Mouse (Mus musculus) embryo, embryonic 9.5 days (tissue): ENCODE measurements around the gene Klf4.

Experiments used
- DNase-seq: peaks from one replicate; pipeline ENCODE4 v3.0.0-alpha.2; 2017; ENCODE audit errors: extremely low spot score

The Klf4 gene

DNA sequence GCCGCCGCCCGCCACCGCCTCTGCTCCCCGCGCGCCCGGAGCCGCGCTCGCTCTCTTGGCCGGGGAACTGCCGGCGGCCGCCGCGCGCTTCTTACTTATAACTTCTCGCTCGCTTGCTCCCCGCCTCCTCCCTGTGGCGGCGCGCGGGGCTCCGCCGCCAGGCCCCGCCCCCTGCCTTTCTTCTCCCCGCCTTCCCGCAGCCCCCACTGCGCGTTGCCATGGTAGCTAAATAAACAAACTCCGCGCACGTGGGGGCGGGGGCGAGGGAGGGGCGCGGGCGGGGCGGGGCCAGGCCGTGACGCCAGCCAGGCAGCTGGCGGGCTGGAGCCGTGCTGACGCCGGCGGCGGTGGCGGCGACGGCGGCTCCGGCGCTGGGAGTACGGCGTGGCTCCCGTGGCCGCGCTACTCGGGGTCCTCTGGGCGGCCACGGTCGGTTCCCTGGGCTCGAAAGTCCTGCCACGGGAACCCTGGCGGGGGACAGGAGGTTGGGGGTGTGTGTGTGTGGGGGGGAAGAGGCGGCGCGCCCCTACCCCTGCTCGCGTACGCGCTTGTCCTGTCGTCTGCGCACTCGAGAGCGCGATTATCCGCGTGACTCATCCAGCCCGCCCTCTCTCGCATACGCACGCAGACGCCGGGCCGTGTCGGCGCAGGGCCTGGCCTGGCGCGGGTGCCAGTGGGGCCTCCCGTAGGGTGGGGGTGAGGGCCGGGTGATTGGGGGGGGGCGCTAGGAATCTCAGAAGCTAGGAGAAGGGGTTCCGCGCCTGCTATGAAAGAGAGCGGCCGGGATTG, at the start of gene Klf4:
Gene Klf4 (minus strand): TSS at position 60 of the 789 bp plus-strand sequence.
- DNase-seq = peak; percentile 97

DNA sequence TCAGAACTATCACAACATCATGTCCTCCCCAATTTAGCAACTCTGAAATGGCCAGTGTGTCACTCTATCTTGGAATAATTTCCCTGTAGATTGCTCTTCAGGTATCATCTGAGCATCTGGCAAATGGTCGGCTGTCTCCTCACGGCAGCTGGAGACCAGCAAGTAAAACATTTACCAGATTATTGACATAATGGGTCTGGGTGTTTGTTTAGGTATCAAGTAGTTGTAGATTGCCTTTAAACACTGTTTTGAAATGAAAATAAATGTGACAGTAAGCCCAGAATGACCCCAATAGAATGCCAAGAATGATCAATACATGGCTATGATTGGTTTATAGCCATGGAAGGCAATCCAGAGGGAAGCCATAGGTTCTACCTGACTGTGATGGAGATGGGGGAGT, 39.2 kb upstream of the Klf4 start:
- DNase-seq = no peak

DNA sequence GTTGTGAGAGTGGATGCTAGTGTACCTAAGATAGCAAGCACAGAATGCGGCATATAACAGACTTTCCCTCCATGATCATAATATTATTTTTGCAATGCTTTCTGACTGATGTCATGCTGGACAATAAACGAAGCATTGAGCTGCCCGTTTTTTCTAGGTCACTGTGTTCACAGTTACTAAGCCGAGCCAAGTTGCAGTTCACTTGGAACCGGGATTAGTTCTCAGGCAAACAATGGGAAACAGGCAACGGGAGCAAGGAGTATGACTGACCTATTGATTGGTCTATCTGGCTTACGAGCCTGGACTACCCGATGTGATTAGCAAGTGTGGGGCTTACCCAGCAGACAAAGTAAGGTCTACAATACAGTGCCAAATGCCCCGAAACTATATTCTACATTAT, 35.7 kb upstream of the Klf4 start:
- DNase-seq = no peak

DNA sequence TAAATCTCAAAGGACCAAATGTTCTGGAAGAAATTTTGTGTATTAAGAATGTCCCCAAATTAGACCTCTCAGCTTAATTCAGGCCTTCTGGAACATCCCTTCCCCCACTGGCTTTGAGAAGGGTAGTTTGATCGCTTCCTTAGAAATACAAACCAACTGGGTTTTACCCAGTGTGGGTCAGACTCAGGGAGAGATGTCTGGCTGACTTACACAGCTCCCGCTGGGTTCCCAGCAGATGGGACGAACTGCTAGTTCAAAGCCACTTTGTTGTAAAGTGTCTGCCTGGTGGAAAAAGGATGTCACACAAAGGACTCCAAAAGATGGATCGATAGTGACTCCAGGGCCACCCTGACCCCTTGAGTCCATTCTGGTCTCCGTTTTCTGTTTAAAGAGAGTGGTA, 35.3 kb upstream of the Klf4 start:
- DNase-seq = no peak

DNA sequence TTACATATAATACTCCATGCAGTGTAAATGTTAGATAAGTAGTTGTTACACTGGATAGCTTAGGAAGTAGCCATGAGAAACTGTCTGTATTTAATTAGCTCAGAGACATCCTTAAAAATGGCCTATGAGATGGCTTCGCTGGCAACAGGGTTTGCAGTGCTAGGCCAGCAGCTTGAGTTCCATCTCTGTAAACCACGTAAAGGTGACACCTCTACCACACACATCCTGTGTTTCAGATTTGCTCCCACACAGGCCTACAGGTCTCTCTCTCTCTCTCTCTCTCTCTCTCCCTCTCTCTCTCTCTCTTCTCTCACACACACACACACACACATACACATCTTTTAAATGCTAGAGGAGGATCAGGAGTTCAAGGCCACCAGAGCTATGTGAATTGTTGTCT, 32.1 kb upstream of the Klf4 start:
- no peak for DNase-seq

DNA sequence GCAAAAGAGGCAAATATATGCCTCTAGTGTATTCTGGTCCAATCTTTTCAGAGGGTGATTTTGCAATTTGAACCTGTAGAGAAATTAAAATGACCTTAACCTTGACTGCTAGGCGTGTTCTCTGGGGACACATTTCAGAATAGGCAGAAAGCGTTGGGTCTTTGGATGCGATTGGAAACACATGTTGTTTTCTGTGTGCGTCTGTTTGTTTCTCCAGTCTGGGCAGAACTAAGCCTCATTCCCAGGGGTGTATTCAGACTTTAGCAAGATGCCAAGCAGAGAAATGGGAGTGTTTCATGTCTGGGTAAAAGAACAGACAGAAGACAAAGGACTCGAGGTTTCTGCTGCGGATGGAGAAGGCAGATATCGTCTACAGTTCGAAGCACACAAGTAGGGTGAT, 30.8 kb upstream of the Klf4 start:
- DNase-seq = no peak

DNA sequence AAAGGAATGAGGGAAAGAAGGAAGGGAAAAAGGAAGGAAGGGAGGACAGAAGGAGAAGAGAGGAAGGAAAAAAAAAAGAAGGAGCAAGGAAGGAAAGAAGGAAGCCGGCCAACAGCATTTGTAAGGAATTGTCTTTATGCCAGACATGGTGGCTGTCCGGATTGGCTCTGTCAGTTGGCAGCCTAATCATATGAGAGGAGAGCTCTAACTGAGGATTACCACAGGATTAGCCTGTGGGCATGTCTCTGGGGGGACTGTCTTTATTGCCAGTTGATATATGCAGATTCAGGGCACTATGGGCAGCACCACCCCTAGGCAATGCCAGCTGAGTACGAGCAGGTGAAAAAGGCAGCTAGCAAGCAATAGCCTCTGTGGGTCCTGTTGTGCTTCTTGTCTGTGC, 29.8 kb upstream of the Klf4 start:
- no peak for DNase-seq

DNA sequence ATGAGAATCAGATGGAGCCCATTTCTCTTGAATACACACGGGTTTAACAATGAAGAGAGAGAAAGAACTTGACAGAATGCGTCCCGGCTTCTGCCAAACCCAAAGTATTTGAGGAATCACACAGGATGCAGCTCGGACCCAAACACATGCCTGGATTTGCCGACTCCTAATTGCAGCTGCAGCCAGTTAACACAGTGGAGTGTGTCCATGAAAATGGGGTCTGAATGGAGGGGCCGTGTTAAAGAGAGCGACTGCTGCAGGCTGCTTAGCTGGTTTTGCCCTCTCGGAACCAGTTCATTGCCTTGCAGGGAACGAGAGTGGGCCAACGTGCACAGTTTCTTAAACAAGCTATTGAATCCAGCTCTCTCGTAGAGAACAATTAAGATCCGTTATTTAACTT, 14.6 kb upstream of the Klf4 start:
- no peak for DNase-seq

DNA sequence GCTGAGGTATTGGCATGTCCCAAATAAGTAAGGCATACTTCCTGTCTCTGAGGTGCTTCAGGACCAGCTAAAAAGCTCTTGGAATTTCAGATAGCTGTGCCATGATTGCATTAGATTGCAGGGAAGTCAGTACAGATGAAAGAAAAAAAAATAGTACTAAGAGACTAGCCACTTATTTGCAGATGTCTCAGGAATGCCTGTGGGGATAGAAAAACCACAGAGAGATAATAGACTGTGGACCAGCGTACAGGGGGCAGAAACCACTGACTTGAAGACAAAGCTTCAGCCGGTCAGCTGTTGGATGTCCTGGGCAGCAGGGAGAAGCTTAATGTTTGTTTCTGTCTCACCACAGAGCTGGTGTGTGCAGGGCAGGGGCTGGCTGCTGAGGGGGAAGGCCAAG, 10.5 kb upstream of the Klf4 start:
- DNase-seq = no peak

DNA sequence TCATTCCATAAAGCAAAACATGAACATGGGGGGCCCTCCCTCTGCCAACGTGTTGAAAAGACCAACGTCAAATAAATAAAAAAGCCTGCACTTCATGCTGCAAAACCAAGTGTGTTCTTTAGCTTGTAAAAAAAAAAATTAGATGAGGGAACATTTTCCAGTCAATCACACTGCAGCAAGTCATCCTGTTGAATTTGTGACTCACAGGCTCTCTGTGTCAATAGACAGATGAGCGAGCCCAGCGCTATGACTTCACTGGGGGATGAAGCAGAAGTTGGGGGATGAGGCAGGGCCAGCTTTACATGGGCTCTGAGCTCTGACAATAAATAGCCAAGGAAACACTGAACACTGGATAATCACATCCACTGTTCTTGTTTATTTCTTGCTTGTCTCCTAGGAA, 9.4 kb upstream of the Klf4 start:
- DNase-seq = no peak

DNA sequence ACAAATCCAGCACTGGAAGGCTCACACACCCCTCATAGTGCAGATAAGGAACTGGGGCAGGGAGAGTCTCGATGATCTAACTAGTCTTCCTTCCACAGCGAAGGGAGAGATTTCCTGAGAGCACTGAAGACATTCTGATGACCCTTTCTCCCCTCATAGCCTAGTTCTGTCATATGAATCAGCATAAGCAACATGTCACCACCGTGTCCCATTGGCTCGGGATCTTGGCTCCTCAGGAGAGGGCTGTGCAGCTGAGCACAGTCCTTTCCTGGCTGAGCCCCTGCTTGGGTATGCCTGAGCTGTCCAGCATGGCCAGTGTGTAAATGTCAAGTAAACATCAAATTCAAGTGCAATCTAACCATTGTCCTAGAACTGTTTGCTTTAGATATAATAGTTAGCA, 9.0 kb upstream of the Klf4 start:
- DNase-seq = no peak

DNA sequence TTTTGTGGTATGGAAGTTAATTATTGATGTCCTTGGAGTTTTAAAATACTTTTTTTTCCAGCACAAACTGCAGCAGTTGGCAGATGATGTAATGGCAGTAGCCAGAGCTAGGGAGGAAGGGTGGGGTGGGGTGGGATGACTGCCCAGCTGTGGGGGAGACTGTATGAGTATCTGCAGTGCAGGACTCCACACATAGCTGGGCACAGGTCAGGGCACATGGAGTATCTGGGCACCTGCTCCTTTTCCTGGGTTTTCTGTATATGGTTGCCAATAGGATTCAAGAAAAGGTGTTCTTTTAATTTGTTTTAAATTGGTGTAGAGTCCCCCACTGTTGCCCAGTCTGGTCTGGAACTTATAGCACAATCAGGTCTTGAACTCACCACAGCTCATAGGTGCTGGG, 2.7 kb upstream of the Klf4 start:
- no peak for DNase-seq

DNA sequence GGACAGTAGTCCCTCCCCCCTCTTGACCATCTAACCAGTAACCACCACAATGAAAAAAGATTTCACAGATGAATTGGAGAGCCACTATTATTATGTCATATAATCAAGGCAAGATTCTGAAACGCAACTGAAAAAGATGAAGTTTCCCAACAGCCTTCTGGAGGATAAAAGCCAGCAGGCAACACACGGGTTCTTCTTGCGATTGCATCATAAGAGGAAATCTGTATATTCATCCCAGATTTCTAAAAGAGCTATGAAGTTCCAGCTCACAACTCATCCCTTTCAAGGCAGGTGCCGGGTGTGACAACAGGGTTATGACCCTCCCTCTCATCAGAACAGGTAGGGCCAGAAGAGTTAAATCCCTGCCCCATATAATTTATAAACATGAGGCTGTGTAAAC, 2.2 kb upstream of the Klf4 start:
- no peak for DNase-seq

DNA sequence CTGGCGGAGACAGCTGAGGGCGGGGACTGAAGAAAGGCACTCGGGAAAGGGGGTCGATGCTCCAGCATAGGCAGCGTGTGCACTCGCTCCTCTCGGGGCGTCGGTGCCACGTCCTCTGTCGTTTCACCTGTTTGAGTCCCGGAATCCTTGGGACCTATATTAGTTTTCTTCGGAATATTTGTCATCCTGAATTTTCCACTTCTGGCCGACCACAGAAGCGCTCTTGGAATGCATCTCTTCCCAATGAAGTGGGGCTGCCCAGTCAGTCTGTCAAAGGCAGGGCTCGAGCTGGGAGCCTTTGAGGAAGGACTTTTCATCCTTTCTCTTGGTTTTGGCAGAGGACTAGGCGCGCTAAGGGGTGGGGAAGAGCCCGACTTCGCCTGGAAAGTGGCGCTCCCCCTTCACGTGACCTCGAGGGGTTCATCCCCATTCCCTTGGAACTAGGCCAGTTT, 1.6 kb upstream of the Klf4 start:
- peak; percentile 20 for DNase-seq

DNA sequence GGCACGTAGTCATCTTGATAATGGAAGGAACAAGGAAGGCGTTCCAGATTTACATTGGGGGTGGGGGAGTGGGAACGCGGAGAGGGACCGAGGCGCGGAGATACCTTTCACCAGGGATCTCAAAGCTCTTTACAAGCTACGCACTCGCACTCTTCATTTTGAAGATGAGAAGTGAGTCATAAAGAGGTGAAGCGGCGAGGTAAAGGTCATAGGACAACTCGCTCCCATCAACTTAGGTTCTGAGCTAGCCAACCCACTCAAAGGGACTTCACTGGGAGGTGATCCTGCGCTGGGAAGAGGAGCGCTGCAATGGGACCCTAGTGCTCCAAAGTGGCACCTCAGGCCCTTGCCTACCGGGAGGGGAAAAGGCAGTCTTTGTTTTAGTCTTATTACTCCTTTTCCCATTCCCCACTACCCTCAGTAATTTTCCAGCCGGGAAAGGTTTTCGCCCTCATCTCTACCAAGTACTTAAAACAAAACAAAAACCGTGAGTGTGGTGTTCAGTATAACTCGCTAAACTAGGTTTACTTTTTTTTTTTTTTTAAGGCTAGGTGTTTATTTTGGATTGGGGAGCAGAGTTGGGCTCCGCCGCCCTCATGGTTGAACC, 1.0 kb upstream of the Klf4 start:
- DNase-seq = no peak

DNA sequence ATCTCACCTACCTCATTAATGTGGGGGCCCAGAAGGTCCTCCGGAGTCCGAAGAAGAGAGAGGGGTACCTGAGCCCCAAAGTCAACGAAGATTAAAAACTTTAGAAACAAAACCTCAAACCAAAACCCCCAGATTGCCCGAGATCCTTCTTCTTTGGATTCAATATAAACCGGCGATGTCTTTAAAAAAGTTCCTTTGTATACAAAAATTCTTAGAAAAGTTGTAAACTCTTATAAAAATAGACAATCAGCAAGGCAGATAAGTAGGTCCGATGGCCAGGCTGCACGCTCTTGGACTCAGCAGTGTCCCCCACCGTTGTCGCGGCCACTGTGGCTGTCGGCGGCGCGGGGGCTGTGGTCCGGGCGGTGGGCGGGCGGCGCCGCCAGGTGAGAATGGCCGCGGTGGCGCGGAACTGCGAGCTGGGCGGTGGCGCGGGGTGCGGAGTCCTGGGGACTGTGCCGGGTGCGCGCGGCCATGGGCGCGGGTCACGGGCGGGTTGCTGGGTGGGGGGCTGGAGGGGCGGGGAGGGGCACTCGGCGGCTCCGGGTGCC, 335 bp downstream of the Klf4 start:
- DNase-seq = no peak

DNA sequence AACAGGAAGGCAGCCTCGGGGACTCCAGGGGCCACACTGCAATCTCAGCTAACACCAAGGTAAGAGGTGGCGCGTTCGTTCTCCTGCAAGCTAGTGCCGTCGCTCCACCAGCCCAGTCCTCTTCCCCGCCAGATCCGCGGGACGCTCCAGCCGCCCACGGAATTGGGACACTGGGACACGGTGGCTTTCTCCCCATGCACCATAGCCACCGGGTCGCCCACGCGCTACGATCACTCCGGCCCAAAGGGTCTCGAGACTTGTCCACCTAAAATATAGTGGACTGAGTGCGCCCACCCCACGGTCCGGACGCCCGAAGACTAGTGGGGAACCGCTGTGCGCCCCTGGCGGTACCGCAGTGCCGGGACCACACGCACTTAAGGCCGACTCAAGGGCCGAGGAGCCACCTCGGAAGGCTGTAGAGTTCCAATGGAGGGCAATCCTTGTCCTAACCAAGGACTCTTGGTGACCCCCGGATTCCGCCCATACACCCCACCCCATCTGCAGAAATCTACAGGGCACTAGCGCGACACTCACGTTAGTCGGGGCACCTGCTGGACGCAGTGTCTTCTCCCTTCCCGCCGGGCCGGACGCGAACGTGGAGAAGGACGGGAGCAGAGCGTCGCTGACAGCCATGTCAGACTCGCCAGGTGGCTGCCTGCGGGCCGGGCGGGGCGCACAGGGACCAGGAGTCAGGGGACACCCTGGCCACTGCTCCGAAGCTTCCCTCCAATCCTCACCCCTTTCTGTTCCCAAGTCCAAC, 990 bp downstream of the Klf4 start:
- DNase-seq = peak; percentile 45

DNA sequence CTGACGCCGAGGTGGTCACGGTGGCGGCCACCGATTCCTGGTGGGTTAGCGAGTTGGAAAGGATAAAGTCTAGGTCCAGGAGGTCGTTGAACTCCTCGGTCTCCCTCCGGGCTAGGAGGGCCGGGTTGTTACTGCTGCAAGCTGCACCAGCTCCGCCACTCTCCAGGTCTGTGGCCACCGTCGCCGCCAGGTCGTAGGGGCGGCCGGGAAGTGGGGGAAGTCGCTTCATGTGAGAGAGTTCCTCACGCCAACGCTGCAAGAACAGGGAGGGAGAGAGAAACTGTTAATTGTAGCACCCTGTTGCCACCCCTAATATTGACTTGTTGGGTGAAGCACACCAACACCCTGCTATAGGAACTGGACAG, 1.6 kb downstream of the Klf4 start:
- DNase-seq = no peak

DNA sequence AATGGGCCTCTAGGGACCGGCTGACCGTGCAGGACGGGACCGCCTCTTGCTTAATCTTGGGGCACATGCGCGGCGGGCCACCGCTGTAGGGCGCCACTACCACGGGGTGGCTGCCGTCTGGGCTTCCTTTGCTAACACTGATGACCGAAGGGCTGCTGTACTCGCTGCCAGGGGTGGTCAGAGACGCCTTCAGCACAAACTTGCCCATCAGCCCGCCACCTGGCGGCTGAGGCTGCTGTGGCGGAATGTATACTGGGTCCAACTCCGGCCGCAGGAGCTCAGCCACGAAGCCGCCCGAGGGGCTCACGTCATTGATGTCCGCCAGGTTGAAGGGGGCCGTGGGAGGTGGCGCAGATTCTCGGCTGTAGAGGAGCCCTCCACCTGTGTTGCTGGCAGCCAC, 2.0 kb downstream of the Klf4 start:
- peak; percentile 84 for DNase-seq

DNA sequence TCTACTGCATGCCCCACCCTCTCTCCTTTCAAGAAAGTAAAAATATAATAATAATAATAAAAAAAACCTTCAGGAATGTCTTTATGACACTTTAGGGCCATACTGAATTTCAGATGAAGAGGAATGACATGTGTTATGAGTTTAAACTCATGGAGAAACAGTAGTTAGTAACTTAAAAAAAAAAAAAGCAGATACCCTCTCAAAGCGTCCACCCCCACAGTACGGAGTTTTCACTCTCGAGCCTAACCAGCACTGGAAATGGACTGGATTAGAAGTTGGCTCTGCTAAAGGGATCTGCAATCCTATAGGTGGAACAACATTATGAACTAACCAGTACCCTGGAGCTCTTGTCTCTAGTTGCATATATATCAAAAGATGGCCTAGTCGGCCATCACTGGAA, 3.9 kb downstream of the Klf4 start:
- DNase-seq = no peak

DNA sequence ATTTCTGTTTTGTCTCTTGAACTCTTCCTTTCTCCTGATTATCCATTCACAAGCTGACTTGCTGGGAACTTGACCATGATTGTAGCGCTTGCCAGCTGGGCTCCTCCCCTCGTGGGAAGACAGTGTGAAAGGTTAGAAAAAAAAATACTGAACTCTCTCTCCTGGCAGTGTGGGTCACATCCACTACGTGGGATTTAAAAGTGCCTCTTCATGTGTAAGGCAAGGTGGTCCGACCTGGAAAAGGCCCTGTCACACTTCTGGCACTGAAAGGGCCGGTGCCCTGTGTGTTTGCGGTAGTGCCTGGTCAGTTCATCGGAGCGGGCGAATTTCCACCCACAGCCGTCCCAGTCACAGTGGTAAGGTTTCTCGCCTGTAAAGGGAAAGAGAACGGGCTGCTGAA, 4.3 kb downstream of the Klf4 start:
- no peak for DNase-seq

DNA sequence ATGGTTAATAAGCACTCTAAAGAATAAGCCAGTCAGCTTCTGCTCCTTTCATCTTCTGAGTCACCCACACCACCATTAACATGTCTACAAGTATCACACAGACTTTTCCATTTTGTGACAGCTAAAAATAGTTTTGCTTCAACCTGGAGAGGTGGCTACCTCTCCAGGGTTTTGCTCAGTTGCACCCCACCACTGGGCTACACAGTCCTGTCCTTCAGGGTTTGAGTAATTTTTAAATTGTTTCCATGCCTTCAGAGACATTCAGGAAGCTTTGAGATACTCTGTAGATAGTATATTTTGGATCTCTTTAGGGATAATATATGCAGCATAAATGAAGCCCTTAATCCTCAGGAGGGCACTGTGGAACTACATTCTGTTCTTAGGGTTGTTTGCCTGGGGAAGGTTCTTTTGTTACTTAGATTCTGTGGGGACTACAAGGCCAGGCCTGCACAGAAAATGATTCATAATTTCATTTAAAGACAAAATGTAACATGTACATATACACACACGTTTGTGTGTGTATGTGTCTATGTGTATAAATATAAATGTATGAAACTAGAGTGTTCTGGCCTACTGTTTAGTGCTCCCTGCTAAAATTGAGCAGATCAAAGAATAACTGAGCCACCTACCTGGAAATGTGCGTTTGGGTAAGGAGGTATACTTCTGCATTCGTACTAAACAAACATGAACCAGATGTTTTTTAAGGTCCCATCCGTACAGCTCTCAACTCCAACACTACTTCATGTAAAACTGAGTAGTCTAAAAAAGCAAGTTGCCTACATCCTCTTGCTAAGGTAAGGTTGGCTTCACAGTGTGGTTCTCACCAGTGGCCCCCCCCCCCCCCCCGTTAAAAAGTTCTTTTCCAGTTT, 5.8 kb downstream of the Klf4 start:
- no peak for DNase-seq
